Mouse (Mus musculus): Measurements from ENCODE around the gene Lrrc56. TPM values are rescaled to one million over a fixed set of nuclear protein-coding genes. Genes with fewer than 3 reads are reported as not detected.

Gene Lrrc56
- 1 to 10 TPM; 6.2 to 7.4 TPM for total RNA-seq (2021)

DNA sequence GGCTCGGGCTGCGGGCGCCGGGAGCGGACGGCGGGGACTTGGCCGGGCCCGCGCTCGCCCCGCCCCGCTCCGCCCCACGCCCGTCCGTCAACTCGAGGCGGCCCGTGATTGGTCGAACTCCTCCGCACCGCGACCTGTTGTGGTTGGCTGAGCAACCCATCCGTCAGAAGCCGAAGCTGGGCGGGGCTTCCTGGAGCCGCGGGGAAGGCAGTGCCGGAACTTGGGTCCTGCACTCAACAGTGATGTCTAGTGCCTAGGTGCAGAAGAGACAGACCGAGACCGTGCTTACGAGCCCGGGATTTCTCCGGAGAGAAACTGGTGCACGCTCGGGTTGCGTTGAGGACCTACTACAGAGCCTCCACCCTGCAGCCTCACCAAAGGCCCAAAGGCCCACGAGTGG, at the start of gene Lrrc56, which contains the start of gene Hras:
Lrrc56 (plus strand) TSS at position 210 of the 400 bp plus-strand sequence.
Hras (minus strand) TSS at position 58 of the 400 bp plus-strand sequence.
- intact Hi-C loops (cut with DNase I) = no loop called here
- peak; percentile 98 for DNase-seq

GRCm38 (mm10) chr7:141144650-141145049, 49.3 kb upstream of the Lrrc56 start:
- DNase-seq = no peak
- intact Hi-C loops (cut with DNase I) = no loop called here

DNA sequence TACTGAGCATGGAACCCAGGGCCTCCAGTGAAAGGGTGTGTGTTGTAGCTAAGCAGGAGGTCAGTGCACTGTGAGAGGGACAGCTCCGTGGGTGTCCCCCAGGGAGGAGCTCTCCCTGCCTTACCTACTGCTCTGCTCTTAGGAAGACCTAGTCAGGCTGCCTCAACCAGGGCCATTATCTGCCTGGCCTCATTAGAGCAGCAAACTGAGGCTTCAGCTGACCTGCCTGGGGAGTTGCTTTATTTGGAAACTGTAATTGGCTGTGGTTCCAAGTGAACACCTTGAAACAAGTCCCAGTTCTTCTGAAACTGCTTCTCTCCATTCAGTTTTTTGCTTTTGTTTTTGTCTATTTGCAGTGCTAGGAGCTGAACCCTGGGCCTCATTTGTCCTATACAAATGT, 48.6 kb upstream of the Lrrc56 start:
- no peak for DNase-seq
- intact Hi-C loops (cut with DNase I) = no loop called here

- DNase-seq = no peak
- intact Hi-C loops (cut with DNase I) = no loop called here
Measured at GRCm38 (mm10) chr7:141146043-141146595, 47.8 kb upstream of the Lrrc56 start.

DNA sequence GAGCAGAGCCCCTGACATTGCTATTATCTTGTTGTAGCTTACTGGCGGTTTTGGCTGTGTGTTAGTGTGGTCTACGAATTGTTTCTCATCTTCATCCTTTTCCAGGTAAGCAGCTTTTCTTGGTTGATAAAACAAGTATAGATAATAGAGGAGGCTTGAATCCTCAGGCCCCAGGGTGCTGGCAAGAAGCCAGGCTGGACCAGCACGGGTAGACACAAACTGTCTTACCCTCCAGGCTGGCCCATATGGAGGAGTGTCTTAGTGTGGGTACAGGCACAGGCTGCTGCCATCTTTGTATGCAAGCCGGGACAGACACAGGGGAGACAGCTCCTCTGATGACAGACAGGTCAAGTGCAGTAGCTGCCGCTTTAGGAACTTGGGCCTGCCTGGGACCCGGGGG, 46.9 kb upstream of the Lrrc56 start:
- DNase-seq = peak; percentile 42
- intact Hi-C loops (cut with DNase I) = no loop called here

- no peak for DNase-seq
Measured at GRCm38 (mm10) chr7:141148639-141149038, 45.3 kb upstream of the Lrrc56 start.

DNA sequence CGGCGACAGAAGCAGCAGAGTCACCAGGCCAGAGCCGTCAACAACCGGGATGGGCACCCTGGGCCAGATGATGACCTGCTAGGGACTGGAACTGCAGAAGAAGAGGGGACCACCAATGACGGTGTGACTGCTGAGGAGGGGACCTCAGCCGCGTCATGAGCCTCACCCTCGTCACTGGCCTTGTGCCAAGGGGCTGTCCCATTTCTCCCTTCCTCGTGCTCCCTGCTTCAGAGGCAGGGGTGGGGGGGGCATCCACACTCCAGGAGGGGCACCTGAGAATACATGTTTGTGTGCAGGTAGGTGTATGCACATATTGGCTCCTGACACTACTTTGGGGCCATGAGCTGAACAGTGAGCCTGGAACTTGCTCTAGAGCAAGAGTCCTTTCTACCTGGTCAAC, 38.6 kb upstream of the Lrrc56 start:
- intact Hi-C loops (cut with DNase I) = no loop called here
- DNase-seq = no peak

More at GRCm38 (mm10) chr7:141148639-141149038, 45.3 kb upstream of the Lrrc56 start:
- intact Hi-C loops (cut with DNase I) = no loop called here

DNA sequence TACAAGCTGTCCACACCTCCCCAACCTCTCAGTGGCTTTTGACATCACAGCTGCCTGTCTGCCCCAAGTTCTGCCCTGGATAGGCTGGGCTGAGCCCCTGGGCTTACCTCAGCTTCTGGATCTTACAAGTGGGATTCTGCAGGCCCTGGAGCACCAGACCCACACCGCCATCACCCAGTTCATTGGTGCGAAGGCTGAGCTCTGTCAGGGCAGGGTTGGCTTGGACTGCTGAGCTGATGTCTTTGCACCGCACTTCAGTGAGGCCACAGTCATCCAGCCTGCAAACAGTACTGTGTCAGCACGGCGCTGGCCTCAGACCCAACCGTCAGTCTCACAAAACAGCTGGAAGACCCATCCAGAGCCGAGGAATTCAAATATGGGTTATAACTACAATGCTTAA, 29.6 kb upstream of the Lrrc56 start:
- intact Hi-C loops (cut with DNase I) = no loop called here
- DNase-seq = no peak

- intact Hi-C loops (cut with DNase I) = no loop called here
- no peak for DNase-seq
Measured at GRCm38 (mm10) chr7:141164850-141165249, 29.1 kb upstream of the Lrrc56 start.

DNA sequence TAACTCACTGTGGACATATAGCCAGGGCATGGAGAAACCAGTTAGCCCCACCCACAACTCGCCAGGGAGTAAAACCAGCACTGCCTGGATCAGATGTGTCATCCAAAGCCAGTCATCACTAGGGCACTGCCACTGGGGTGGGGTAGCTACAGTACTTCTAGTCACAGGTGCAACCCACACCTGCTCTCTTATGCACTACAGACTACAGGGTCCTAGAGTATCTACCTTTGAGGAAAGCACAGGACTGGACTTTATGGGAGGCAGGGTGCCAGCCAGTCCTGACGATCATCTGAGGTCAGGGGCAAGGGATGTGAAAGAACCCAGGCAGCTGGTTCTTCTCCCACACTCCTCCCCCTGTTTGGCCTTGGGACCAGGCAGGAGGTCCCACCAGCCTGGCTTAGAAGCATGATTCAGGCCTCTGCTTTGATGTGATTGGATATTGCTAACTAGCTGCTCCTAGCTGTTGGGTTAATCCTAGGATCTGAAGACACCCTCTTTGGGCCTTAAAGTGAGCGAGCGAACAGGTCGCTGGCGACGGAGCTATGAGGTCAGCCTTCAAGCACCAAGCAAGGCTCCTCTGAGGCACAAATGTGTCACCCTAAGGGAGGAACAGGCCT, 25.9 kb upstream of the Lrrc56 start:
- DNase-seq = peak; percentile 23

GRCm38 (mm10) chr7:141168518-141168953, 25.4 kb upstream of the Lrrc56 start:
- no peak for DNase-seq

More for the DNA sequence above, 25.9 kb upstream of the Lrrc56 start:
- intact Hi-C loops (cut with DNase I) = no loop called here

DNA sequence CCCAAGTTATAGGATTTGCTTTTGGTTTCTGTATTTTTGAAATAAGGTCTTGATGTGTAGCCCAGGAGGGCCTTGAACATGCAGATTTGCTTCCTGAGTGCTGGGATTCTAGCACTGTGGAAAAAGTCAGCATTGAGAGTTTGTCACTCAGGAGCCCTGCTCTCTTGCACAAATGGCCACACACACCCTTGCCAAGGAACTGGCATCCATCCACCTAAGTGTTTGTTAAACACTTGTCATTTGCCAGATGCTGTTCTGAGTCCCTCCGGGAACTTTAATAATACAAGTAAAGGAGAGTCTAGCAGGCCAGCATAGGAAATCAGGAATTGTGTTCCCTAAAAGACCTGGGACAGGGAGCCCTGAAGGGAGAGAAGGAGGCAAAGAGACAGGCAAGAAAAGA, 24.7 kb upstream of the Lrrc56 start:
- intact Hi-C loops (cut with DNase I) = no loop called here
- DNase-seq = peak; percentile 17

More at GRCm38 (mm10) chr7:141168518-141168953, 25.4 kb upstream of the Lrrc56 start:
- intact Hi-C loops (cut with DNase I) = no loop called here

GRCm38 (mm10) chr7:141169866-141170265, 24.1 kb upstream of the Lrrc56 start:
- intact Hi-C loops (cut with DNase I) = loop anchor here (10.0 kb wide), 3 partner anchors 105 to 315 kb away; partner anchors contain the start of genes B4galnt4, Bet1l, Cox8b and Gm45785

GRCm38 (mm10) chr7:141172116-141173006, 21.6 kb upstream of the Lrrc56 start, which contains the start of gene Rnh1:
Gene Rnh1 (minus strand): TSS chr7:141172857.
- intact Hi-C loops (cut with DNase I) = loop anchor here (10.0 kb wide), 3 partner anchors 108 to 318 kb away; partner anchors contain the start of genes B4galnt4, Bet1l, Cox8b and Gm45785
- peak; percentile 96 for DNase-seq

More at GRCm38 (mm10) chr7:141169866-141170265, 24.1 kb upstream of the Lrrc56 start:
- DNase-seq = no peak

DNA sequence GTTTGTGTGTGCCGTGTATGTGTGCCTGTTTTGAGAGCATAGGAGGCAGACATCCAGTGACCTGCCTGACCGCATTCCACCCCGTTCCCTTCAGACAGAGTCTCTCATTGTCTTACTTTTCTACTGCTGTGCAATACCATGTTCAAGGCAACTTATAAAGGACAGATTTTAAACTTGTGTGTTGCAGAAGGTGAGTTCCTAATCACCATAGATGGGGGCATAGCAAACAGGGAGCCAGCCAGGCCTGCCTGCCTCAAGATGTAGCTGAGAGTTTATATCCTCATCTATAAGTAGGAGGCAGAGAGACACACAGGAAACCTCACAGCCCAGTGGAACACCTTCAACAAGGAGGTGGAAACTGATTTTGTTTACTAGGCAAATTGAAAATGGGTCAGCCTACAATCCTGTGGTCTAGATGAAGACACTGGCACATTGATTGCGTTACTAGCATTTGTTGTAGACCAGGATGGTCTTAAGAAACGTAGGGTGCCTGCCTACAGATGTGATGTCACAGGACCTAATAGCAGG, 20.6 kb upstream of the Lrrc56 start:
- intact Hi-C loops (cut with DNase I) = loop anchor here (10.0 kb wide), 3 partner anchors 109 to 319 kb away; partner anchors contain the start of genes B4galnt4, Bet1l, Cox8b and Gm45785
- DNase-seq = no peak

- no peak for DNase-seq
- intact Hi-C loops (cut with DNase I) = loop anchor here (10.0 kb wide), 3 partner anchors 110 to 320 kb away; partner anchors contain the start of genes B4galnt4, Bet1l, Cox8b and Gm45785
Measured at GRCm38 (mm10) chr7:141175068-141175467, 18.9 kb upstream of the Lrrc56 start.

DNA sequence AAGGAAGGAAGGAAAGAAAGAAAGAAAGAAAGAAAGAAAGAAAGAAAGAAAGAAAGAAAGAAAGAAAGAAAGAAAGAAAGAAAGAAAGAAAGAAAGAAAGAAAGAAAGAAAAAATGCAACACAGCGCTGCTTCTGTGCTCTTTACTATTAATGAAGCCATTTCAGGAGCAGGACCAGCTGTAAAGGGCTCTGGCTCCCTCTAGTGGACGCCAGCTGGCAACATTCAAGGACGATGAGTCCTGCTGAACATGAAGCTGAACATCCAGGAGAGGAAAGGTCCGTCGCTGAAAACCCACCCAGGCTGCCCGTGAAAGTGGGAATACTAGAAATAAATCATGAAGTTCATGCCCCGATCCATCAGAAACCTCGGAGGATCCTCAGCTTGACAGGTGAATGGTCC, 17.8 kb upstream of the Lrrc56 start:
- intact Hi-C loops (cut with DNase I) = loop anchor here (10.0 kb wide), 3 partner anchors 111 to 321 kb away; partner anchors contain the start of genes B4galnt4, Bet1l, Cox8b and Gm45785
- peak; percentile 88 for DNase-seq

- intact Hi-C loops (cut with DNase I) = no loop called here
Measured at GRCm38 (mm10) chr7:141188194-141188593, 5.8 kb upstream of the Lrrc56 start.

DNA sequence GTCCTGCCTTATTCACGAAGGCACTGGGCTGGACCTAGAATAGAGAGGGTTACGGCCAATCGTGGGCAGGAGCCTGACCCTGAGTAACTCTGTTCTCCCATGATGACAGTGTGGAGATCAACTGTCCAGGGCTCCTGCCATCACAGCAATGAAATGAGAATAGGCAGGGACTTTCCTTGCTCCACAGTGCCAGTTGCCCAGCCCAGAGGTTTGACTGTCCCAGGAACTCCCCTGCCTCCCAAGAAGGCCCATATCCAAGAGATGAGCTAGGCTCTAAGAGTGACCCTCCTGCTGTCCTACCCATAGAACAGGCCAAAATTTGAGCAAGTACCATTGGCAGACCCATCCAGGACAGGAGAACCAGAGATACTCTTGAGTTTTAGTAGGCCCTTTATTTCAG, 5.2 kb upstream of the Lrrc56 start:
- intact Hi-C loops (cut with DNase I) = no loop called here
- no peak for DNase-seq

More at GRCm38 (mm10) chr7:141188194-141188593, 5.8 kb upstream of the Lrrc56 start:
- no peak for DNase-seq

- no peak for DNase-seq
- intact Hi-C loops (cut with DNase I) = no loop called here
Measured at GRCm38 (mm10) chr7:141190220-141190619, 3.7 kb upstream of the Lrrc56 start.

Data from left cerebral cortex, postnatal 4 days (tissue).